Mouse (Mus musculus) heart, postnatal 14 days (tissue): ENCODE measurements around the gene Rab36. TPM values are rescaled to one million over a fixed set of nuclear protein-coding genes. Genes with fewer than 3 reads are reported as not detected.
"Not testable (repeated sequence)": the region's sequence is repeated elsewhere in the genome, so short reads cannot be mapped to it uniquely, and the experiment has no call there.

Source experiments
- DNase-seq, 2 experiments: peaks; one replicate each; pipeline ENCODE4 v3.0.0; 2021 to 2022
- intact Hi-C: fragments of 180-260 bp; cut with DNase I; formaldehyde crosslinking; loops from one replicate; pipeline ENCODE4 v1.15.1; 2025
- total RNA-seq, 2 experiments: library from RNA; stranded (reverse); gene quantifications; 2 replicates each; pipeline ENCODE4 v1.2.3; 2021

Gene Rab36
- total RNA-seq, 2 experiments from 2014 or later = 0.80 to 1.2 TPM

- intact Hi-C loops = no loop called here
- peak; percentile 65 to 75 for DNase-seq
Observed at GRCm38 (mm10) chr10:75032395-75032794, 4.5 kb upstream of the Rab36 start, which contains the start of gene Rsph14. Gene Rsph14 (minus strand): TSS chr10:75032586.

DNA sequence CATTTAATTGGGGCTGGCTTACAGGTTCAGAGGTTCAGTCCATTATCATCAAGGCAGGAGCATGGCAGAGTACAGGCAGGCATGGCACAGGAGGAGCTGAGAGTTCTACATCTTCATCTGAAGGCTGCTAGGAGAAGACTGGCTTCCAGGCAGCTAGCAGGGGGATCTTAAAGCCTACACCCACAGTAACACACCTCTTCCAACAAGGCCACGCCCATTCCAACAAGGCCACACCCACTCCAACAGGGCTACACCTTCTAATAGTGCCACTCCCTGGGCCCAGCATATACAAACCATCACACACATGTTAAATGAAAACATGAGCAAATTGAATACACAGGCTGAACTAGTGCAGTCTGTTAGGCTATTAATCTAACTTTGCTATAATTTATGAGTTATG lies 5.2 kb downstream of the Rab36 start:
- DNase-seq, intact Hi-C loops: not testable (repeated sequence)

DNA sequence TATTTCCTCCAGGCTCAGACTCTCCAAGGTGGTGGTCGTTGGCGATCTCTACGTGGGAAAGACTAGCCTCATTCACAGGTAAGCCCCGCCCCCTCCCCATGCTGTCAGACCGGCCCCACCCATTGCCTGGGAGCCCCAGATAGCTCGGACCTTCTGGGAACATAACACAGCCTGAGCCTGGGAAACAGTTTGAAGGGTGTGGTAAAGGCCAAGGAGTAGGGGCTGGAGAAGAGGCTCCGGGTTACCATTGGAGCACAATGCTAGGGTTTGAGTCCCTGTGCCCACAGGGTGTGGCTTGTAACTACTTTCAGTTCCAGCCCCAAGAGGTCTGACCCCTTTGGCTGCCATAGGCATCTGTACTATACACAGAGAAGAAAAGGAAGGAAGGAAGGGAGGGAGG lies 7.6 kb downstream of the Rab36 start:
- intact Hi-C loops = no loop called here
- no peak for DNase-seq

DNA sequence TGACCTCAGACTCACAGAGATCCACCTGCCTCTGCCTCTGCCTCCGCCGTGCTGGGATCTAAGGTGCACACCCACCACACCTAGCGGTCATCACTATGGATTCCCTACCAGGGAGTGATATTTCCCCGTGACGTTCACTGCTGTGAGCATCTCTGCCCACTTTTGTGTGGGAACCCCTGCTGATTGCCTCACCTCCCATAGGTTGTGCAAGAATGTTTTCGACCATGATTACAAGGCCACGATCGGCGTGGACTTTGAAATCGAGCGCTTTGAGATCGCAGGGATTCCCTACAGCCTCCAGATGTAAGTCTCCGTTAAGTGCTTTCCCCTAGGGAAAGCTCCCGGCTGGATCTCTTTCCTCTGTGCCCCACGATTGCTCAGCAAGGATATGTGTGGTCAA lies 9.0 kb downstream of the Rab36 start:
- intact Hi-C loops = no loop called here

GRCm38 (mm10) chr10:75048711-75049110 lies 11.9 kb downstream of the Rab36 start:
- no peak for DNase-seq
- intact Hi-C loops = no loop called here

More for the DNA sequence above, 9.0 kb downstream of the Rab36 start:
- no peak for DNase-seq

DNA sequence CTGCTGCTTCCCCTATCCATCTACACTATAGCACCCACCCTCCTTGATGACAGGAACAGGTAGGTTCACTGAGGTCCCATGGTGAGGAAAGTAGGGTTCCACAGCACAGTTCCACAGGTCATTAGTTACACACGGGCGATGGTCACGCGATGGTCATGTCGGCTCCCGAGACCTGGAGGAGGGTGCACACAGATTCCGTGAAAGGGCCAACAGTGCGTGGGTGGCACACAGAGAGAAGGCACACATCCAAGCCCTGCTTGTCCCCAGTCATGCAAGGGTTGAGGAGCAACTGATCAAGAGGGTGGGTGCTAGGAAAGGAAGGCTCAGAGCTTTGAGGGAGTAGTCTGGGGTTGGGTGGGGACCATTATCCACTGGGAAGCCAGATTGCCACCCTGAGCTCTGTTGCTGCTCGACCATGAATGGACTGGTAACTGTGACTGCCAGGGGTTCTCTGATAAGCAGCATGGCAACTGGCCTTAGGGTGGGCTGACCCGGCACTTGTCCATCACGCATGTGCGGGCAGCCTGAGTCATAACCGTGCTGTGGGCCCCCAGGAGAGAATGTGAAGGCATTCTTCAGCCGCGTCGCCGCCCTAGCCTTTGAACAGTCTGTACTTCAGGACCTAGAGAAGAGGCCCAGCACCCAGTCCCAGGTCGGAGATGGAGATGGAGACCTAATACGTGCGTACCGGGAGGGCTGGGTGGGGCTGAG lies 14.7 kb downstream of the Rab36 start:
- DNase-seq = no peak
- intact Hi-C loops = loop anchor here (10.0 kb wide), 1 partner anchor 193 kb away; no protein-coding TSS in a partner anchor

DNA sequence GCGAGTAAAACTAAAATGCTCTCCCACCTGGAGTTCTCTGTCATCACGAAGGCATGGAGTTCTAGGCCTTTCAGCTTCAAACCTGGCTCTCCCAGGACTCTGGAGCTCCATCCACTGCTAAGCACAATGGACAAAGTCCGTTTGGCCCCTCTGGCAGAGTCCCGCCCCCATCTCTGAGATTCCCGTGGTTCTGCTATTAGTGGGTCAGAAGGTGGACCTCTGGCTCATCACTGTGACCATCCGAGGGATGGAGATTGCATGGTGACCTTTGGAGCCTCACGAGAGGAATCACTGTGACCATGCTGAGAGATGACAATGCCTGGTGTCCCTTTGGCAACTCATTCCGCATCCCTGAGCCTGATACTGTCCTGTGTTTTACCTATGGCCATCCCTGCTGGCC lies 16.0 kb downstream of the Rab36 start:
- DNase-seq = no peak
- intact Hi-C loops = loop anchor here (10.0 kb wide), 1 partner anchor 192 kb away; no protein-coding TSS in a partner anchor

GRCm38 (mm10) chr10:75053655-75054054 lies 16.8 kb downstream of the Rab36 start:
- intact Hi-C loops = loop anchor here (10.0 kb wide), 1 partner anchor 191 kb away; no protein-coding TSS in a partner anchor
- DNase-seq = no peak

- intact Hi-C loops = loop anchor here (10.0 kb wide), 1 partner anchor 191 kb away; no protein-coding TSS in a partner anchor
- DNase-seq = peak; percentile 46 to 47
Observed at GRCm38 (mm10) chr10:75054125-75054524, 17.3 kb downstream of the Rab36 start.

GRCm38 (mm10) chr10:75055672-75056071 lies 18.8 kb downstream of the Rab36 start:
- intact Hi-C loops = loop anchor here (10.0 kb wide), 1 partner anchor 189 kb away; no protein-coding TSS in a partner anchor

GRCm38 (mm10) chr10:75056255-75056654 lies 19.4 kb downstream of the Rab36 start:
- intact Hi-C loops = loop anchor here (10.0 kb wide), 1 partner anchor 189 kb away; no protein-coding TSS in a partner anchor
- DNase-seq = no peak

More at GRCm38 (mm10) chr10:75055672-75056071, 18.8 kb downstream of the Rab36 start:
- no peak for DNase-seq

GRCm38 (mm10) chr10:75058336-75058735 lies 21.5 kb downstream of the Rab36 start:
- intact Hi-C loops = loop anchor here (10.0 kb wide), 1 partner anchor 186 kb away; no protein-coding TSS in a partner anchor
- DNase-seq = no peak

DNA sequence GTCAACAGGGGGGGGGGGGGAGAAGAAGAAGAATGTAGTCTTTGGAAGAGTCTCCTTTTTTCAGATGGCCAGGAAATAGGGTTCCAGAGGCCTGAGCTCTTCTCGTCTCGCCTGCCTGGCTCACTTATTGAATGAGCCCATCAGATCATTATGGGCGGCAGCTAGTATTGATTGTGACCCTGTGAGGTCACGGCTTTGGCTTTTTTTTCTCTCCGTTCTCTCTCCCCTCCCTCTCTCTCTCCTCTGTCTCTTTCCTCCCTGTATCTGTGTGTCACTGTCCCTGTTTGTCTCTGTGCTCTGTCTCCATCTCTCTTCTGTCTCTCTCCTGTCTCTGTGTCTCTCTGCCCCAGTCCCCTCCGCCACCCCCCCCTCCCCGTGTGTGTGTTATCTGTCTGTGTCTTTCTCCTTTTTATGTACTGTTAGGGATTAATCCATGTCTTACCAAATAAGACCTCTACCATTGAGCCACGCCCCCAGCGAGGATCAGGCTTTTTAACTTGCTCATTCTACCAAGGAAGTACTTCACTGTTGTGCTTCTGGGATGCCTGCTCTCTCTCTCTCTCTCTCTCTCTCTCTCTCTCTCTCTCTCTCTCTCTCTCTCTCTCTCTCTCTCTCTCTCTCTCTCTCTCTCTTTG lies 22.0 kb downstream of the Rab36 start:
- no peak for DNase-seq
- intact Hi-C loops = loop anchor here (1.0 to 10.0 kb wide), 2 partner anchors 92 to 186 kb away; no protein-coding TSS in a partner anchor

DNA sequence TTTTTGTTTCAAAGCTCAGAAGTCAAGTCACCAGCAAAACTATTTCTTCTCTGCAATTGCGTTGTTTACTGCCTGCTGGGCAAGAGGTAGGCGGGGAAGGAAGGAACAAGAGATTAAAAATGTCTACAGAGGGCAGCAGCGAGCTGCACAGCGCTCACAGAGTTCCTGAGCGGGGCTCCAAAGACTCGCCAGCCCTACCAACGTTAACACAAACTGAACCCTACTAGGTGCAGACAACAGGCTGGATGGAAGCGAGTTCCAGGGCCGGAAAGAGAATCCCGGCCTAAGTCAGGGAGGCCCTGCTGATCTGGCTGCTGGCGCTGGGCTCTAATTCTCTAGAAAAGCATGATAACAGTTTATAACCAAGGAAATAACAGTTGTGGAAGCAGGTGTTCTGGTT lies 22.5 kb downstream of the Rab36 start:
- DNase-seq = peak; percentile 73 to 80
- intact Hi-C loops = loop anchor here (1.0 to 10.0 kb wide), 2 partner anchors 92 to 185 kb away; no protein-coding TSS in a partner anchor

GRCm38 (mm10) chr10:75060217-75060842 lies 23.5 kb downstream of the Rab36 start, which contains the start of gene Bcr:
Gene Bcr (plus strand): TSS chr10:75060592.
- intact Hi-C loops = loop anchor here (5.0 kb wide), 1 partner anchor 42 kb away; no protein-coding TSS in a partner anchor
- peak; percentile 81 to 87 for DNase-seq

GRCm38 (mm10) chr10:75060843-75061235 lies 24.0 kb downstream of the Rab36 start:
- intact Hi-C loops = loop anchor here (5.0 kb wide), 1 partner anchor 41 kb away; no protein-coding TSS in a partner anchor
- DNase-seq = peak in 1 of 2 experiments; percentile 21

DNA sequence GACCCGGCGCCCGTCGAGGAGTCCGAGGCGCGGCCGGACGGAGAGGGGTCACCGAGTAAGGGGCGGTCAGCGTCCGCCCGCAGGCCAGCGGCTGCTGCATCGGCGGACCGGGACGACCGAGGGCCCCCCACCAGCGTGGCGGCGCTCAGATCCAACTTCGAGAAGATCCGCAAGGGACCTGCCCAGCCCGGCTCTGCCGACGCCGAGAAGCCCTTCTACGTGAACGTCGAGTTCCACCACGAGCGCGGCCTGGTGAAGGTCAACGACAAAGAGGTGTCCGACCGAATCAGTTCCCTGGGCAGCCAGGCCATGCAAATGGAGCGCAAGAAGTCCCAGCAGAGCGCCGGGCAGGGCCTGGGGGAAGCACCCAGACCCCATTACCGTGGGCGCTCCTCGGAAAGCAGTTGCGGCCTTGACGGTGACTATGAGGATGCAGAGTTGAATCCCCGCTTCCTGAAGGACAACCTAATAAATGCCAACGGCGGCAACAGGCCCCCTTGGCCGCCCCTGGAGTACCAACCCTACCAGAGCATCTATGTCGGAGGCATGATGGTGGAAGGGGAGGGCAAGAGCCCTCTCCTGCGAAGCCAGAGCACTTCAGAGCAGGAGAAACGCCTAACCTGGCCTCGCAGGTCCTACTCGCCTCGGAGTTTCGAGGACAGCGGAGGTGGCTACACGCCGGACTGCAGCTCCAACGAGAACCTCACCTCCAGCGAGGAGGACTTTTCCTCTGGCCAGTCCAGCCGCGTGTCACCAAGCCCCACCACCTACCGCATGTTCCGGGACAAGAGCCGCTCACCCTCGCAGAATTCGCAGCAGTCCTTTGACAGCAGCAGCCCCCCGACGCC lies 24.7 kb downstream of the Rab36 start:
- intact Hi-C loops = loop anchor here (5.0 kb wide), 1 partner anchor 41 kb away; no protein-coding TSS in a partner anchor
- peak; percentile 24 to 25 for DNase-seq

- intact Hi-C loops = loop anchor here (5.0 kb wide), 1 partner anchor 40 kb away; no protein-coding TSS in a partner anchor
- DNase-seq = peak; percentile 19 to 33
Observed at GRCm38 (mm10) chr10:75062189-75062561, 25.3 kb downstream of the Rab36 start.

GRCm38 (mm10) chr10:75062621-75063020 lies 25.8 kb downstream of the Rab36 start:
- intact Hi-C loops = loop anchor here (5.0 kb wide), 1 partner anchor 40 kb away; no protein-coding TSS in a partner anchor
- DNase-seq = no peak
